Mouse (Mus musculus) neural tube, embryonic 14.5 days (tissue): ENCODE measurements around the gene Tcf15. TPM values are rescaled to one million over a fixed set of nuclear protein-coding genes. Genes with fewer than 3 reads are reported as not detected.

Experiments
- ATAC-seq: fragments of 200-750 bp; cut with Nextera tagmentation; 2 replicates; pipeline ENCODE4 v1.8.0; 2017; ENCODE audit warnings: low read depth, mild to moderate bottlenecking, moderate TSS enrichment, moderate library complexity
- H3K27ac ChIP-seq: fragments of 300-500 bp; sonication (generic); 2 replicates; pipeline ENCODE4 v1.5.1; 2014; ENCODE audit warnings: low read depth, mild to moderate bottlenecking, control low read depth, low read length, moderate library complexity, mixed read lengths
- H3K27me3 ChIP-seq: fragments of 300-500 bp; sonication (generic); 2 replicates; pipeline ENCODE4 v1.6.1; 2014; ENCODE audit warnings: low read length; ENCODE audit not compliant: control insufficient read depth, insufficient read depth
- H3K36me3 ChIP-seq: fragments of 300-500 bp; sonication (generic); 2 replicates; pipeline ENCODE4 v1.6.1; 2014; ENCODE audit warnings: low read length, mixed read lengths; ENCODE audit not compliant: control insufficient read depth, insufficient read depth
- H3K4me1 ChIP-seq: fragments of 300-500 bp; sonication (generic); 2 replicates; pipeline ENCODE4 v1.6.1; 2014; ENCODE audit warnings: low read length; ENCODE audit not compliant: control insufficient read depth, insufficient read depth
- H3K4me2 ChIP-seq: fragments of 300-500 bp; sonication (generic); 2 replicates; pipeline ENCODE4 v1.6.1; 2014; ENCODE audit warnings: mild to moderate bottlenecking, low read depth, low read length, control low read depth
- H3K4me3 ChIP-seq: fragments of 300-500 bp; sonication (generic); 2 replicates; pipeline ENCODE4 v1.5.1; 2014; ENCODE audit warnings: low read depth, low read length, control low read depth, mixed read lengths
- H3K9ac ChIP-seq: fragments of 300-500 bp; sonication (generic); replicated peaks from 2 replicates; pipeline ENCODE4 v1.6.1; 2014; ENCODE audit warnings: low read depth, mild to moderate bottlenecking, control low read depth, low read length, mixed read lengths
- H3K9me3 ChIP-seq: fragments of 300-500 bp; sonication (generic); 2 replicates; pipeline ENCODE4 v1.6.1; 2016; ENCODE audit warnings: low read length; ENCODE audit not compliant: control insufficient read depth
- WGBS: fragments of 180-500 bp; shearing (Covaris S2); extraction: QIAGEN DNeasy Blood & Tissue Kit; methylation state at CpG from one replicate; pipeline ENCODE4 v1.1.7; 2014; 5-methylcytosine and 5-hydroxymethylcytosine counted together
- polyA plus RNA-seq: library from polyadenylated mRNA; unstranded; fragments of >200 nt; fragmentation: Nextera tagmentation; extraction: Ambion mirVana; gene quantifications from 2 replicates; pipeline ENCODE4 v1.2.1, GENCODE M21; 2014

The Tcf15 gene
- polyA plus RNA-seq, 1 experiment from 2014 or later, result 1.3 TPM

GRCm38 (mm10) chr2:152114057-152114975, 29.0 kb upstream of the Tcf15 start:
- Histone ChIP-seq H3K27me3 (no peaks in the 10 kb centered on the region), H3K4me2 (peak overlapping the region; percentile 59), H3K27ac (no peak overlapping the region), H3K36me3 (no peaks in the 10 kb centered on the region), H3K9ac (peak overlapping the region; percentile 42), H3K9me3 (no peaks in the 10 kb centered on the region), H3K4me1 (peaks cover 15% of the 10 kb centered on the region), H3K4me3 (peak overlapping the region; percentile 12; the same call in 1 of the 2 replicates)
- ATAC-seq, result peak; percentile 55
- 10% methylated on average over 35 of the region's 36 CpGs for WGBS

- no peak for ATAC-seq
- Histone ChIP-seq H3K4me2 (no peak overlapping the region), H3K27ac (no peak overlapping the region), H3K27me3 (no peaks in the 10 kb centered on the region), H3K9ac (no peak overlapping the region), H3K4me3 (no peak overlapping the region), H3K4me1 (peaks cover 15% of the 10 kb centered on the region), H3K36me3 (no peaks in the 10 kb centered on the region), H3K9me3 (no peaks in the 10 kb centered on the region)
- WGBS, result 92% methylated on average over 7 of the region's 7 CpGs
These were observed 25.7 kb upstream of the Tcf15 start for GRCm38 (mm10) chr2:152117694-152118093.

GRCm38 (mm10) chr2:152119228-152119865, 24.0 kb upstream of the Tcf15 start:
- Histone ChIP-seq H3K27ac (no peak overlapping the region), H3K9ac (no peak overlapping the region), H3K4me3 (no peak overlapping the region), H3K4me1 (peaks cover 10% of the 10 kb centered on the region), H3K27me3 (no peaks in the 10 kb centered on the region), H3K36me3 (no peaks in the 10 kb centered on the region), H3K4me2 (no peak overlapping the region), H3K9me3 (no peaks in the 10 kb centered on the region)
- no peak for ATAC-seq
- 54% methylated on average over 6 of the region's 6 CpGs for WGBS

- Histone ChIP-seq H3K4me1 (no peaks in the 10 kb centered on the region), H3K36me3 (no peaks in the 10 kb centered on the region), H3K4me2 (no peak overlapping the region), H3K9ac (no peak overlapping the region), H3K9me3 (no peaks in the 10 kb centered on the region), H3K27ac (no peak overlapping the region), H3K27me3 (no peaks in the 10 kb centered on the region), H3K4me3 (no peak overlapping the region)
- ATAC-seq, result no peak
- 85% methylated on average over 9 of the region's 9 CpGs for WGBS
These were observed 20.5 kb upstream of the Tcf15 start for GRCm38 (mm10) chr2:152122896-152123295.

- no peaks in the 10 kb centered on the region for H3K36me3 ChIP-seq
- H3K27ac ChIP-seq, result no peak overlapping the region
- WGBS, result 77% methylated on average over 2 of the region's 2 CpGs
- H3K9ac ChIP-seq, result no peak overlapping the region
- no peaks in the 10 kb centered on the region for H3K27me3 ChIP-seq
- no peak overlapping the region for H3K4me3 ChIP-seq
- no peaks in the 10 kb centered on the region for H3K9me3 ChIP-seq
- H3K4me2 ChIP-seq, result no peak overlapping the region
- no peak for ATAC-seq
- H3K4me1 ChIP-seq, result no peaks in the 10 kb centered on the region
These were observed 14.8 kb upstream of the Tcf15 start for GRCm38 (mm10) chr2:152128597-152128996.

GRCm38 (mm10) chr2:152129778-152130177, 13.6 kb upstream of the Tcf15 start:
- H3K9ac ChIP-seq, result no peak overlapping the region

GRCm38 (mm10) chr2:152132016-152132415, 11.3 kb upstream of the Tcf15 start:
- no peak overlapping the region for H3K27ac ChIP-seq
- 34% methylated on average over 9 of the region's 9 CpGs for WGBS
- H3K4me2 ChIP-seq, result no peak overlapping the region
- no peak overlapping the region for H3K9ac ChIP-seq
- H3K4me3 ChIP-seq, result no peak overlapping the region
- ATAC-seq, result no peak
- H3K36me3 ChIP-seq, result no peaks in the 10 kb centered on the region
- no peaks in the 10 kb centered on the region for H3K4me1 ChIP-seq
- H3K27me3 ChIP-seq, result no peaks in the 10 kb centered on the region
- no peaks in the 10 kb centered on the region for H3K9me3 ChIP-seq

More at GRCm38 (mm10) chr2:152129778-152130177, 13.6 kb upstream of the Tcf15 start:
- WGBS, result 77% methylated on average over 3 of the region's 3 CpGs
- Histone ChIP-seq H3K4me3 (no peak overlapping the region), H3K27me3 (no peaks in the 10 kb centered on the region), H3K4me1 (no peaks in the 10 kb centered on the region), H3K4me2 (no peak overlapping the region), H3K9me3 (no peaks in the 10 kb centered on the region), H3K36me3 (no peaks in the 10 kb centered on the region), H3K27ac (no peak overlapping the region)
- no peak for ATAC-seq

GRCm38 (mm10) chr2:152132691-152133090, 10.7 kb upstream of the Tcf15 start:
- no peaks in the 10 kb centered on the region for H3K27me3 ChIP-seq
- H3K4me1 ChIP-seq, result no peaks in the 10 kb centered on the region
- H3K27ac ChIP-seq, result no peak overlapping the region
- H3K4me2 ChIP-seq, result no peak overlapping the region
- no peaks in the 10 kb centered on the region for H3K9me3 ChIP-seq
- H3K36me3 ChIP-seq, result no peaks in the 10 kb centered on the region
- ATAC-seq, result no peak
- WGBS, result 81% methylated on average over 8 of the region's 8 CpGs
- H3K4me3 ChIP-seq, result no peak overlapping the region
- no peak overlapping the region for H3K9ac ChIP-seq
